Mouse (Mus musculus): ENCODE data around the gene Tdrd9. TPM values are rescaled to one million over a fixed set of nuclear protein-coding genes. Genes with fewer than 3 reads are reported as not detected.

Gene Tdrd9
- polyA plus RNA-seq, 1 experiment from 2014 or later, result 0.73 TPM

- H3K4me3 ChIP-seq, result no peak overlapping the region
- H3K9ac ChIP-seq, result no peak overlapping the region
- H3K27me3 ChIP-seq, result 0 out of 2 replicates have a peak, but pooled peaks cover 3% of the 10 kb centered on the region
- ATAC-seq (ENCODE audit: insufficient number of reproducible peaks, insufficient read depth, low FRiP score, low TSS enrichment), result no peak
- H3K4me1 ChIP-seq, result no peaks in the 10 kb centered on the region
- 94% methylated on average over 6 of the region's 6 CpGs for WGBS
- no peaks in the 10 kb centered on the region for H3K9me3 ChIP-seq
- no peak overlapping the region for H3K4me2 ChIP-seq (replicated peaks)
- H3K27ac ChIP-seq, result no peak overlapping the region
- no peaks in the 10 kb centered on the region for H3K36me3 ChIP-seq
Measured at GRCm38 (mm10) chr12:112112235-112112634, 140.9 kb downstream of the Tdrd9 start.

GRCm38 (mm10) chr12:112112686-112113396 is 141.5 kb downstream of the Tdrd9 start:
- H3K4me2 ChIP-seq (replicated peaks), result peak overlapping the region; percentile 14; the same call in 1 of the 2 replicates
- H3K4me3 ChIP-seq, result no peak overlapping the region
- H3K36me3 ChIP-seq, result no peaks in the 10 kb centered on the region
- 18% methylated on average over 13 of the region's 13 CpGs for WGBS
- H3K4me1 ChIP-seq, result no peaks in the 10 kb centered on the region
- no peak overlapping the region for H3K27ac ChIP-seq
- H3K9me3 ChIP-seq, result no peaks in the 10 kb centered on the region
- ATAC-seq (ENCODE audit: insufficient number of reproducible peaks, insufficient read depth, low FRiP score, low TSS enrichment), result 0 out of 2 replicates have a peak, but pooled peaks have one; percentile 47
- 0 out of 2 replicates have a peak, but pooled peaks cover 1% of the 10 kb centered on the region for H3K27me3 ChIP-seq
- H3K9ac ChIP-seq, result peak overlapping the region; percentile 2; the same call in 1 of the 2 replicates

GRCm38 (mm10) chr12:112113710-112114109 is 142.4 kb downstream of the Tdrd9 start:
- H3K9ac ChIP-seq, result no peak overlapping the region
- H3K4me2 ChIP-seq (replicated peaks), result no peak overlapping the region
- no peaks in the 10 kb centered on the region for H3K36me3 ChIP-seq
- no peaks in the 10 kb centered on the region for H3K4me1 ChIP-seq
- no peaks in the 10 kb centered on the region for H3K9me3 ChIP-seq
- WGBS, result 13% methylated on average over 7 of the region's 7 CpGs
- no peak for ATAC-seq (ENCODE audit: insufficient number of reproducible peaks, insufficient read depth, low FRiP score, low TSS enrichment)
- no peak overlapping the region for H3K27ac ChIP-seq
- H3K4me3 ChIP-seq, result no peak overlapping the region
- H3K27me3 ChIP-seq, result no peaks in the 10 kb centered on the region

- Histone ChIP-seq H3K9me3 (no peaks in the 10 kb centered on the region), H3K4me2 (replicated peaks) (no peak overlapping the region), H3K27ac (no peak overlapping the region), H3K4me3 (no peak overlapping the region), H3K4me1 (no peaks in the 10 kb centered on the region), H3K27me3 (no peaks in the 10 kb centered on the region), H3K9ac (no peak overlapping the region), H3K36me3 (no peaks in the 10 kb centered on the region)
- WGBS, result 83% methylated on average over 5 of the region's 5 CpGs
- ATAC-seq (ENCODE audit: insufficient number of reproducible peaks, insufficient read depth, low FRiP score, low TSS enrichment), result no peak
Measured at GRCm38 (mm10) chr12:112117006-112117405, 145.6 kb downstream of the Tdrd9 start.

GRCm38 (mm10) chr12:112117649-112118048 is 146.3 kb downstream of the Tdrd9 start:
- H3K4me3 ChIP-seq, result no peak overlapping the region
- 77% methylated on average over 7 of the region's 7 CpGs for WGBS
- H3K4me2 ChIP-seq (replicated peaks), result no peak overlapping the region
- H3K36me3 ChIP-seq, result no peaks in the 10 kb centered on the region
- H3K27ac ChIP-seq, result no peak overlapping the region
- no peak overlapping the region for H3K9ac ChIP-seq
- H3K4me1 ChIP-seq, result no peaks in the 10 kb centered on the region
- H3K27me3 ChIP-seq, result 0 out of 2 replicates have a peak, but pooled peaks cover 1% of the 10 kb centered on the region
- H3K9me3 ChIP-seq, result no peaks in the 10 kb centered on the region
- no peak for ATAC-seq (ENCODE audit: insufficient number of reproducible peaks, insufficient read depth, low FRiP score, low TSS enrichment)

Small RNAs within 50 kb of the gene (microRNA-seq; reads per million reads assigned to microRNA genes)
- gene Mir3073a (not detected), gene Mir3073b (not detected)

Other genes with a start within 250 kb of the Tdrd9 start
- gene Klc1, start 212.7 kb upstream of the Tdrd9 start, polyA plus RNA-seq (2016; fragmentation: Nextera tagmentation; extraction: Ambion mirVana), result 149 and 157 TPM in 2 replicates
- 10.8 and 11.2 TPM in 2 replicates for gene Xrcc3, start 157.7 kb upstream of the Tdrd9 start, polyA plus RNA-seq (2016; fragmentation: Nextera tagmentation; extraction: Ambion mirVana)
- 88.9 and 90.9 TPM in 2 replicates for gene Zfyve21, start 157.4 kb upstream of the Tdrd9 start, polyA plus RNA-seq (2016; fragmentation: Nextera tagmentation; extraction: Ambion mirVana)
- gene Ppp1r13b, start 63.4 kb upstream of the Tdrd9 start, polyA plus RNA-seq (2016; fragmentation: Nextera tagmentation; extraction: Ambion mirVana), result 13.5 and 14.1 TPM in 2 replicates
- 617 and 661 TPM in 2 replicates for gene Atp5mpl, start 4.6 kb upstream of the Tdrd9 start, polyA plus RNA-seq (2016; fragmentation: Nextera tagmentation; extraction: Ambion mirVana)
- gene Rd3l, start 9.8 kb downstream of the Tdrd9 start, polyA plus RNA-seq (2016; fragmentation: Nextera tagmentation; extraction: Ambion mirVana), result not detected in 2 replicates
- 1.3 and 1.5 TPM in 2 replicates for gene Aspg, start 135.1 kb downstream of the Tdrd9 start, polyA plus RNA-seq (2016; fragmentation: Nextera tagmentation; extraction: Ambion mirVana)
- gene Kif26a, start 174.6 kb downstream of the Tdrd9 start, polyA plus RNA-seq (2016; fragmentation: Nextera tagmentation; extraction: Ambion mirVana), result 5.0 and 5.6 TPM in 2 replicates

All from embryonic facial prominence, embryonic 12.5 days (tissue).